Mouse (Mus musculus) midbrain, embryonic 11.5 days (tissue): Measurements from ENCODE around the gene Lrrc20. TPM values are rescaled to one million over a fixed set of nuclear protein-coding genes. Genes with fewer than 3 reads are reported as not detected.
A peak's percentile ranks its signal among the peaks of the same experiment; 100 is the strongest.

ENCODE experiments used
- ATAC-seq: fragments of 200-750 bp; cut with Nextera tagmentation; 2 replicates; pipeline ENCODE4 v1.8.0; 2017; ENCODE audit warnings: moderate TSS enrichment, moderate library complexity; ENCODE audit not compliant: low FRiP score
- DNase-seq: peaks from one replicate; pipeline ENCODE4 v3.0.0; 2015; ENCODE audit warnings: low spot score; ENCODE audit errors: missing footprints
- H3K27ac ChIP-seq: fragments of 300-500 bp; sonication (generic); 2 replicates; pipeline ENCODE4 v1.5.1; 2014; ENCODE audit warnings: low read depth, low read length
- H3K27me3 ChIP-seq: fragments of 300-500 bp; sonication (generic); 2 replicates; pipeline ENCODE4 v1.6.1; 2014; ENCODE audit warnings: mild to moderate bottlenecking, low read length, moderate library complexity, mixed read lengths; ENCODE audit not compliant: control insufficient read depth, insufficient read depth
- H3K36me3 ChIP-seq: fragments of 300-500 bp; sonication (generic); 2 replicates; pipeline ENCODE4 v1.6.1; 2014; ENCODE audit warnings: mild to moderate bottlenecking, low read length, moderate library complexity, mixed read lengths; ENCODE audit not compliant: control insufficient read depth, insufficient read depth
- H3K4me1 ChIP-seq: fragments of 300-500 bp; sonication (generic); 2 replicates; pipeline ENCODE4 v1.6.1; 2014; ENCODE audit warnings: low read length; ENCODE audit not compliant: control insufficient read depth, insufficient read depth
- H3K4me2 ChIP-seq: fragments of 300-500 bp; sonication (generic); 2 replicates; pipeline ENCODE4 v1.6.1; 2014; ENCODE audit warnings: mild to moderate bottlenecking, moderate library complexity
- H3K4me3 ChIP-seq: fragments of 300-500 bp; sonication (generic); 2 replicates; pipeline ENCODE4 v1.5.1; 2014; ENCODE audit warnings: low read depth, low read length
- H3K9ac ChIP-seq: fragments of 300-500 bp; sonication (generic); 2 replicates; pipeline ENCODE4 v1.6.1; 2014; ENCODE audit warnings: low read length
- H3K9me3 ChIP-seq: fragments of 300-500 bp; sonication (generic); 2 replicates; pipeline ENCODE4 v1.6.1; 2016; ENCODE audit warnings: low read length; ENCODE audit not compliant: control insufficient read depth
- WGBS: fragments of 180-500 bp; shearing (Covaris S2); extraction: QIAGEN DNeasy Blood & Tissue Kit; methylation state at CpG from one replicate; pipeline ENCODE4 v1.1.7; 2014; 5-methylcytosine and 5-hydroxymethylcytosine counted together
- polyA plus RNA-seq: library from polyadenylated mRNA; unstranded; fragments of >200 nt; fragmentation: Nextera tagmentation; extraction: Ambion mirVana; gene quantifications from 2 replicates; pipeline ENCODE4 v1.2.1, GENCODE M21; 2014

Gene Lrrc20
- polyA plus RNA-seq, 1 experiment from 2014 or later, result 9.8 TPM

- ATAC-seq, result no peak
- no peak overlapping the region for H3K27ac ChIP-seq
- H3K4me2 ChIP-seq, result no peak overlapping the region
- H3K4me3 ChIP-seq, result no peak overlapping the region
- no peak overlapping the region for H3K9ac ChIP-seq
- H3K36me3 ChIP-seq, result no peaks in the 10 kb centered on the region
- DNase-seq, result peak; percentile 89
- no peaks in the 10 kb centered on the region for H3K4me1 ChIP-seq
- H3K27me3 ChIP-seq, result no peaks in the 10 kb centered on the region
- no peaks in the 10 kb centered on the region for H3K9me3 ChIP-seq
- WGBS, result 69% methylated on average over 8 of the region's 8 CpGs
Measured at GRCm38 (mm10) chr10:61466242-61466641, 9.4 kb upstream of the Lrrc20 start.

DNA sequence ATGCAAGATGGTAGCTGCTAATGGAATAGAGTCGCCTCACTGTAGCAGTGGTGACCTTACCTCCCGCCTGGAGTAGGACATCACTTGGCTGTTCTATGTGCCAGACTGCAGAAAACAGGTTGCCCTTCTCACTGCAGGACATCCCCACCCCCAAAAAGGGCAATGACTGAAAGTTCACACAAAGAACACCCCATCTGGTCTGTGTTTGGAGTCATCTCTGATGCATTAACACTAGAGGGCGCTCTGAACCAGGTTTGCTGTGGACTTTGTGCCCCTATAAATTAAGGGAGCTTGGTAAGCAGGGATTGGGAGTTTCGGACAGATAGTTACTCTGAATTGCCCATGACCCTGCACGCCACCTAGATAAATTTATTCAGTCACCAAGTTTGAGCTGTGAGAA lies 8.7 kb upstream of the Lrrc20 start:
- DNase-seq, result peak; percentile 91
- H3K4me2 ChIP-seq, result no peak overlapping the region
- no peaks in the 10 kb centered on the region for H3K36me3 ChIP-seq
- no peaks in the 10 kb centered on the region for H3K4me1 ChIP-seq
- H3K27ac ChIP-seq, result no peak overlapping the region
- H3K9ac ChIP-seq, result no peak overlapping the region
- no peaks in the 10 kb centered on the region for H3K9me3 ChIP-seq
- no peaks in the 10 kb centered on the region for H3K27me3 ChIP-seq
- 32% methylated on average over 5 of the region's 5 CpGs for WGBS
- H3K4me3 ChIP-seq, result no peak overlapping the region
- no peak for ATAC-seq

DNA sequence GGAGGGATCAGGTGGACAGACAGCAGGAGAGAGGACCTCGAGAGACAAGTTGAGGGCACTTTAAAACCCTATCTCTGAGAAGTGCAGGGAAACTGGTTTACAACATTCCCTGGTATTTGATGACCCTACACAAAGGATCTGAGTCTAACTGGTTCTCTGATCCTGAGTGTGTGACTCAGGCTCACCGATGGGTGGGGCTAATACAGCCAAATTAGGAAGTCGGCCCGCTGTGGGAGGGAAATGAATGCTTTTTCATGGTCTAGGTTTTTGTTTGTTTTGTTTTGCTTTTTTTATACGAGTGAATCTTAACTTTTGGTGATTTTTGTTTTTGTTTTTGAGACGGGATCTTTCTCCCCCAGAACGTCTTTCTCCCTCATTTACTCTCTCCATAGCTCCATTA lies 6.7 kb upstream of the Lrrc20 start:
- no peak overlapping the region for H3K9ac ChIP-seq
- no peaks in the 10 kb centered on the region for H3K9me3 ChIP-seq
- no peaks in the 10 kb centered on the region for H3K27me3 ChIP-seq
- no peak overlapping the region for H3K4me3 ChIP-seq
- no peaks in the 10 kb centered on the region for H3K36me3 ChIP-seq
- ATAC-seq (no peak), DNase-seq (no peak)
- no peaks in the 10 kb centered on the region for H3K4me1 ChIP-seq
- H3K27ac ChIP-seq, result no peak overlapping the region
- 62% methylated on average over 7 of the region's 7 CpGs for WGBS
- no peak overlapping the region for H3K4me2 ChIP-seq

- Histone ChIP-seq H3K27ac (no peak overlapping the region), H3K27me3 (no peaks in the 10 kb centered on the region), H3K4me2 (no peak overlapping the region), H3K4me3 (no peak overlapping the region), H3K4me1 (0 out of 2 replicates have a peak, but pooled peaks cover 3% of the 10 kb centered on the region), H3K9ac (no peak overlapping the region), H3K36me3 (no peaks in the 10 kb centered on the region), H3K9me3 (no peaks in the 10 kb centered on the region)
- WGBS, result 81% methylated on average over 3 of the region's 3 CpGs
- DNase-seq (no peak), ATAC-seq (no peak)
Measured at GRCm38 (mm10) chr10:61473640-61474039, 2.0 kb upstream of the Lrrc20 start.

DNA sequence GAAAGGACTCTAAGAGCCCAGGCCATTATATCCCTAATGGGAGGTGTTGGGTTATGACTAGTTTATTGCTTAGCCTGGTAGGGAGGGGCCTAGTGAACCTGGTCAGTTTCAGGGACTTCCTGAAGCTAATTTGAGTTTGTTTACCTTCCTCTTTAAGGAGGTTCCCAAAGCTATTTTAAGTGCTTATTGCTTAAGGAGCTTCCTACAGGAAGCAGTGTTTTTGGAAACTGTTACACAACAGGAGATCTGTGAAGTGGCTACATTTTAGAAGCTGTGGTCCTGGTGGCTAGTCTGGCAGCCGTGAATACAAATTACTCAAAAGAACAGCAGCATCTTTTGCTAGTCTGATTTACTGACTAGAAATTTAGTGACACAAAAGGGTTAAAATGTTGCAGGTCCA lies 1.3 kb upstream of the Lrrc20 start:
- Histone ChIP-seq H3K27me3 (no peaks in the 10 kb centered on the region), H3K27ac (no peak overlapping the region), H3K4me3 (no peak overlapping the region), H3K9ac (0 out of 2 replicates have a peak overlapping the region, but pooled peaks have one; percentile 69), H3K4me1 (0 out of 2 replicates have a peak, but pooled peaks cover 3% of the 10 kb centered on the region), H3K4me2 (peak overlapping the region; percentile 91; the same call in 1 of the 2 replicates), H3K36me3 (no peaks in the 10 kb centered on the region), H3K9me3 (no peaks in the 10 kb centered on the region)
- no peak for ATAC-seq
- DNase-seq, result no peak
- WGBS, result 92% methylated on average over 1 of the region's 1 CpGs

GRCm38 (mm10) chr10:61476440-61477165 lies 1.0 kb downstream of the Lrrc20 start:
- ATAC-seq (peak; percentile 6; the same call in 1 of the 2 replicates), DNase-seq (no peak)
- WGBS, result 2% methylated on average over 15 of the region's 15 CpGs
- 0 out of 2 replicates have a peak, but pooled peaks cover 3% of the 10 kb centered on the region for H3K4me1 ChIP-seq
- peak overlapping the region; percentile 51 for H3K4me3 ChIP-seq
- no peak overlapping the region for H3K27ac ChIP-seq
- H3K9ac ChIP-seq, result peak overlapping the region; percentile 69
- no peaks in the 10 kb centered on the region for H3K9me3 ChIP-seq
- peak overlapping the region; percentile 91 for H3K4me2 ChIP-seq
- H3K27me3 ChIP-seq, result no peaks in the 10 kb centered on the region
- no peaks in the 10 kb centered on the region for H3K36me3 ChIP-seq

GRCm38 (mm10) chr10:61479461-61479860 lies 3.9 kb downstream of the Lrrc20 start:
- H3K4me3 ChIP-seq, result no peak overlapping the region
- no peak overlapping the region for H3K4me2 ChIP-seq
- DNase-seq (no peak), ATAC-seq (no peak)
- no peaks in the 10 kb centered on the region for H3K27me3 ChIP-seq
- no peaks in the 10 kb centered on the region for H3K9me3 ChIP-seq
- H3K36me3 ChIP-seq, result no peaks in the 10 kb centered on the region
- H3K27ac ChIP-seq, result no peak overlapping the region
- H3K9ac ChIP-seq, result no peak overlapping the region
- 0 out of 2 replicates have a peak, but pooled peaks cover 3% of the 10 kb centered on the region for H3K4me1 ChIP-seq
- 88% methylated on average over 10 of the region's 10 CpGs for WGBS

- Histone ChIP-seq H3K9ac (no peak overlapping the region), H3K4me1 (peaks cover 3% of the 10 kb centered on the region; the same call in 1 of the 2 replicates), H3K4me3 (no peak overlapping the region), H3K9me3 (no peaks in the 10 kb centered on the region), H3K4me2 (no peak overlapping the region), H3K36me3 (no peaks in the 10 kb centered on the region), H3K27me3 (no peaks in the 10 kb centered on the region), H3K27ac (no peak overlapping the region)
- WGBS, result 94% methylated on average over 4 of the region's 4 CpGs
- no peak for DNase-seq
- ATAC-seq, result no peak
Measured at GRCm38 (mm10) chr10:61479927-61480326, 4.3 kb downstream of the Lrrc20 start.

GRCm38 (mm10) chr10:61480488-61480887 lies 4.9 kb downstream of the Lrrc20 start:
- Histone ChIP-seq H3K36me3 (no peaks in the 10 kb centered on the region), H3K4me3 (no peak overlapping the region), H3K27ac (no peak overlapping the region), H3K4me2 (no peak overlapping the region), H3K9me3 (no peaks in the 10 kb centered on the region), H3K9ac (no peak overlapping the region), H3K4me1 (peaks cover 3% of the 10 kb centered on the region; the same call in 1 of the 2 replicates), H3K27me3 (no peaks in the 10 kb centered on the region)
- no peak for ATAC-seq
- DNase-seq, result no peak
- WGBS, result 61% methylated on average over 1 of the region's 1 CpGs
